Mouse (Mus musculus): ENCODE data around the gene Sfxn5.

Gene Sfxn5

DNA sequence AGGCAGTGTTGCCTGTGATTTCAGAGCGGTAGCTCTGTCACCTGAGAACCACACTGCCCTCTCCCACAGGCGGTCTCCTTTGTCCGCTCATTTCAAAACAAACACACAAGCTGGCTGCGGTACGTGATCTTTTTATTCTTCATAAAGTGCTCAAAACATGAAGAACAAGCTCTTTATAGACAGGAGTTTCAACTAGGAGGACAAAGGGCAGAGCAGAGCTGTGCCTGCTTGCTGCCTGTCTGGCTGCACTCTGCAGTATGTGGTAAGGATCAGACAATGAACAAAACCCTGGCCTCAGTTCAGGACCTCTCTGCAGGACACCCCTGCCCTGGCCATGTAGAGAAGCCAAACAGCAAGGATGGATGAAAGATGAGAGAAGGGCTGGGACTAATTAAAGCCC is 1.6 kb upstream of the Sfxn5 start:
- DNase-seq (ENCODE audit: low read depth in 2 of 2, low spot score in 2 of 2) = no peak

GRCm38 (mm10) chr6:85334251-85334650 is 1.0 kb upstream of the Sfxn5 start:
- DNase-seq (ENCODE audit: low read depth in 2 of 2, low spot score in 2 of 2) = no peak

DNA sequence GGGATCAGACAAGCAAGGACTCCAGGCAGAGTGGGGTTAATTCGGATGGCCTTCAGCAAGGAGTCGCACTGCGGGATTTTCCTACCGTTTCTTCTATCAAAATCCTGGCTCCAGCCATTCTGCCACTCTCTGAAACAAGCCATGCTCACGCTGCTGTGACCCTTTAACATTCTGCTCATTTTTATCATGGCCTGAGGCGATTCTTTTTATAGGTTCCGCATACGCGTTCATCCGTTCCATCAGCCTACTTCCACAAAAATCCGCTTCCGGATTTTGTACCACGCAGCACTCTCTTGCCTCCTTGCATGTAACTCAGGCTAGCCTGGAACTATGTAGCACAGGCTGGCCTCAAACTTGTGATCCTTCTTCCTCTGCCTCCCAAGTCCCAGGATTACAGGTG is 510 bp upstream of the Sfxn5 start:
- no peak for DNase-seq (ENCODE audit: low read depth in 2 of 2, low spot score in 2 of 2)

- DNase-seq (ENCODE audit: low read depth in 2 of 2, low spot score in 2 of 2) = no peak
Observed at GRCm38 (mm10) chr6:85332351-85332999, 747 bp downstream of the Sfxn5 start.

GRCm38 (mm10) chr6:85331736-85332135 is 1.5 kb downstream of the Sfxn5 start:
- no peak for DNase-seq (ENCODE audit: low read depth in 2 of 2, low spot score in 2 of 2)

- DNase-seq (ENCODE audit: low read depth in 2 of 2, low spot score in 2 of 2) = no peak
Observed at GRCm38 (mm10) chr6:85331221-85331735, 1.9 kb downstream of the Sfxn5 start.

DNA sequence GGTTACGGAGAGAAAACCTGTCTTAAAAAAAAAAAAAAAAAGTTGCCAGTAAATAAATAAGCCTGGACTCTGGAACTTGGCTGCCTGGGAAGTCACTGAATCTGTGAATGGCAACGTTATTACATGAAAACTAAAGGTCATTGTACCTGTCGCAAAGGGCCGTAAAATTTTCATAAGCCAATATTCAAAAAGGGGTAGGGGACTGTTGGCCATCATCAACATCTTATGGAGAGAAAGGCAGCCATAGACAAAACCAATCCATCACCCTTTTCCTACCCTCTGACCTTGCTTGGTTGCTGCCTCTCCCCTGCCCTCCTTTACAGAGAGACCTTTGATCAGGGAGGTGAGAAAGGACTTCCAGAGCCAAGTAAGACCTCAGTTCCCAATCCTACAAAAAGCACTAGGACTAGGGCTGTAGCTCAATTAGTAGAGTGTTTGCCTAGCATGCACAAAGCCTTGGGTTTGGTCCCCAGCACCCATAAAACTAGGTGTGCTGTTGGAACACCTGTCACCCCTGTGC is 3.5 kb downstream of the Sfxn5 start:
- no peak for DNase-seq (ENCODE audit: low read depth in 2 of 2, low spot score in 2 of 2)

- no peak for DNase-seq (ENCODE audit: low read depth in 2 of 2, low spot score in 2 of 2)
Observed at GRCm38 (mm10) chr6:85326564-85326963, 6.7 kb downstream of the Sfxn5 start.

- no peak for DNase-seq (ENCODE audit: low read depth in 2 of 2, low spot score in 2 of 2)
Observed at GRCm38 (mm10) chr6:85325109-85325508, 8.1 kb downstream of the Sfxn5 start.

GRCm38 (mm10) chr6:85320445-85320866 is 12.8 kb downstream of the Sfxn5 start:
- no peak for DNase-seq (ENCODE audit: low read depth in 2 of 2, low spot score in 2 of 2)

DNA sequence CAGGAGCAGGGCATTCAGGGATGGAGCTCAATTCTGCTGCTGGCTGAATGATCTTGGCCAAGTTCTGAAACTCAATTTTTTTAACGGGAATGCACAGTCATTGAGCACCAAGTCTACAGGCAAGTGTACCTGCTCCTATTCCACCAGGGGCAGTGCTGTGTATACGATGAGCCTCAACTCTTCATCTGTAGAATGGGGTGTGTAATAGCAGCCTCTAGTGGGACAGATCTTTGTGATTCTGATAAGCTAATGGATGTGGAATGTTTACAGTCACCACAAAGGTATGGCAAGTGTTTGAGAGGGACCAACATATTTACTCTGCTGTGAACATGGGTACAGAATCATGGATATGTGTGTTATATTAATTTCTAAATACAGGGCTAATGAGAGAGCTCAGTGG is 17.0 kb downstream of the Sfxn5 start:
- no peak for DNase-seq (ENCODE audit: low read depth in 2 of 2, low spot score in 2 of 2)

DNA sequence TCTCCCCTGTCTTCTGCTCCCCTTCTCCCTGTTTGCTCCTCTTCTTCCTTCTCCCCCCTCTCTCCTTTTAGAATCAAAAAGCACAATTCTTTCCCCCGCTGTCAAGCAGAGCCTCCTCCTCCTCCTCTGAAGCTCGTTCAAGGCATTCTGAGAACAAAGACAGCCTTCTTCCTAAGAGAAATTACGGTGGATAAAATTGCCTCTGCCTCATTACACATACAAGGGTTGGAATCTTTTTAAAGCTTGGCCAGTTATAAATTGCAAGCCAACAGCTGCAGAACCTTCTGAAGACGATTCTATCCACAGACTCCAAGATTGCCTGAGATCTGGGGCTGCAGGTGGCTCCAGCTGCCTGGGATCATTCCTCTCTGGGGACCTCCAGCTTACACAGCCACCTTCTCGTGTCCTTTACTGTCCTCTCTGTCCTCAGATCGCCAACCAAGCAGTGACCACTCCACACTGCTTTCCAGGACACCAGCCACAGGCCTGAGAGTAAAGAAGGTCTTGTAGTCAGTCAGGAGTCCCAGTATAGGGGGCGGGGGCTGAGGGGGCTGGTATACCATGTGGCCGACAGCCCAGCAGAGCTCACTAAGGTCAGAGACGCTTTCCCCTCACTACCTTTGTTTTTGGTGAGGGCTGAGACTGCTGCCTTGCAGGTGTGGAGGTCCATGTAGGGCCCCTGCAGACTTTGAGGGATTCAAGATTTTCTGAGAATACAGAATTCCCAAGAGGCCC is 19.0 kb downstream of the Sfxn5 start:
- no peak for DNase-seq (ENCODE audit: low read depth in 2 of 2, low spot score in 2 of 2)

GRCm38 (mm10) chr6:85307894-85308293 is 25.3 kb downstream of the Sfxn5 start:
- DNase-seq (ENCODE audit: low read depth in 2 of 2, low spot score in 2 of 2) = no peak

GRCm38 (mm10) chr6:85306375-85306774 is 26.8 kb downstream of the Sfxn5 start:
- DNase-seq (ENCODE audit: low read depth in 2 of 2, low spot score in 2 of 2) = no peak

- no peak for DNase-seq (ENCODE audit: low read depth in 2 of 2, low spot score in 2 of 2)
Observed at GRCm38 (mm10) chr6:85305826-85306225, 27.4 kb downstream of the Sfxn5 start.

- DNase-seq (ENCODE audit: low read depth in 2 of 2, low spot score in 2 of 2) = no peak
Observed at GRCm38 (mm10) chr6:85304966-85305365, 28.3 kb downstream of the Sfxn5 start.

DNA sequence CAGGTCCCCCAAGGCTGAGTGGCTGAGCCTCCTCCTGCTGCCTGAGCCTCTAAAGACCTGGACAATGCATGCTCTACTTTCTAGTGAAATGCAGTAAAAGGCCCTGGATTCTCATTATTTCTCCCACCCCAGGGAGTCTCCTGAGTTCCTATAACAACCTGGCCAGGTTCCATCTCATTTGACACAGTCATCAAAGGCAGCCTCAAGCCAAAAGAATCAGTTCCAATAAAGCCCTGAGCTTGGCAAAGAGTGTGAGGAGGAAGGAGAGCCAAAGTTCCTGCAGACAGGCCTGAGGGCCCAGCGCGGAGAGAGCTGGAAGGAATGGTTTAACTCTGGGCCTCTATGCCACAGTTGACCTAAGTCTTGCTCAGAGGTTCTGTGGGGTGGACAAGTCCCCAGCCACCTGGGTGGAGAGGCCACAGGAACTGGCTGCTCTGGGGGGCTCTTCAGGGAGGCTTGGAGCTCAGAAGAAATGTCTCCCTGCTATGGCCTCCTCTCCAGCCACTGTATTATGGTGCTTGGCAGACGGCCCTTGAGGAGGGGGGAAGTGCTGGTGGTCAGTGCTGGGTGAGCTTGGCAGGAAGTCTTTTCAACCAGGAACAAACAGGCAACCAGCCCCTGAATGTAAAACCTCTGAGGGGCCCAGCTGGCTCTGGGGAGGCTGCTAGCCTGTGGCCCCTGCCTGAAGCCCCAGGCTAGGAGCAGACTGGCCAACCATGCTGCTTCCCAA is 30.7 kb downstream of the Sfxn5 start:
- DNase-seq (ENCODE audit: low read depth in 2 of 2, low spot score in 2 of 2) = no peak

- DNase-seq (ENCODE audit: low read depth in 2 of 2, low spot score in 2 of 2) = peak in 1 of 2 experiments; percentile 5
Observed at GRCm38 (mm10) chr6:85295384-85296167, 37.6 kb downstream of the Sfxn5 start.

DNA sequence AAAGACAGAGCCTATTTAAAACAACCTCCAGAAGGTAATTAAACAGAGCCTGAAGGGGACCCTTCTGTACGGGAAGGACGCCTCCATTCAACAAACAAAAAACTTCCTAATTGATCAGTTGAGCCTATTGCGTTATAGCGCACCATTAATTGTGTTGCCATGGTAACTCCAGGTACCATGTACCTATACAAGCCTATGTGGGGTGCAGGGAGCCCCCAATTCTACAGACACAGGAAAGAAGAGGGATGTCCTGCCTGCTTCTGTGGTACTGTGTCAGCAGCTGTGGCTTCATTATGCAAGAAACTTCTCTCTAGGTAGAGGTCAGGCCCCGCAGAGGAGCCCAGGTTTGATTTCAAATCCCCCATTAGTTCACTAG is 39.2 kb downstream of the Sfxn5 start:
- no peak for DNase-seq (ENCODE audit: low read depth in 2 of 2, low spot score in 2 of 2)

DNA sequence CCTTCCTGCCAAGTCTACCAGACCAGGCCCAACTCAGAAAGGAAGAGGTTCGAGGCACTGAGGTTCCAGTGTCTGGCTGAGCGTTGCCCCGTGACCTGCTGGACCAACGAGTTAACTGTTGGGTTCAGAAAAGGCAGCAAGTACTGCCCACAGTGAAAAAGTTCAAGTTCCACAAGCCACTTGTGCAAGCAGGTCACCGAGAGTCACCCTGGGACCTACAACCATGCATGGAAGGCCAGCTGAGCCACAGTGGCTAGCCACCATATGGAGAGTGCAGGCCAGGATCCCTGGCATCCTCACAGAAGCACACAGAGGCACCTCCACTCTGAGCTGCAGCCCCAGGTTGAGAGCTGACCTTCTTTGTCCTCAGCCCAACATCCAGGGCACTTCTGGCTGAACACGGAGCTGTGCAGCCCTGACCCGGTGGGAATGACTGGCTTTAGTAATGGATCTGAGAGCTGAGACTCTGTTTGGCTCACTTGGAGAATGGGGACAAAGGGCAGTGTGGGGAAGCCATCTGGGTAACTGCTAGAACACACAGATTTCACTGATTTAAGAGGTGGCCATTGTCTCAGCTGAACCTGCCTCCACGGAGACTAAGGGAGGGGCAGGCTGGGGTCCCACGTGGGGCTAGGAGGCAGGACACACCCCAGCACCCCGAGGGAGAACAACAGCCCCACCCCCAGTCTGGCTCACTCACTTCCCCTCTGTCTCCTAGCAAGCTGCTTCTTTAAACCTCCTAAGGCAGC is 39.8 kb downstream of the Sfxn5 start:
- DNase-seq (ENCODE audit: low read depth in 2 of 2, low spot score in 2 of 2) = no peak
